Mouse (Mus musculus) CD4-positive naive resting alpha-beta T cell, adult 76 days (primary cell): Measurements from ENCODE around the gene Gm10378. TPM values are rescaled to one million over a fixed set of nuclear protein-coding genes. Genes with fewer than 3 reads are reported as not detected.

Source experiments
- total RNA-seq: library from RNA; stranded (reverse); gene quantifications from one replicate; pipeline ENCODE4 v1.2.4, GENCODE M21; 2023

Gene Gm10378
- total RNA-seq = not detected

GRCm38 (mm10) chr14:42655638-42656037 lies at the start of gene Gm10378:
Gene Gm10378, plus strand, starts transcription at chr14:42655938.

GRCm38 (mm10) chr14:42641817-42642216 lies 13.9 kb upstream of the Gm10378 start, which contains the start of gene Gm3633:
Gene Gm3633, minus strand, starts transcription at chr14:42641917.

Other genes starting within 250 kb of the Gm10378 start
- gene Gm8005, start 216.3 kb upstream of the Gm10378 start, total RNA-seq = not detected
- gene Gm8011, start 192.1 kb upstream of the Gm10378 start, total RNA-seq = not detected
- not detected for gene Gm8020, start 153.6 kb upstream of the Gm10378 start, total RNA-seq
- gene Gm8024, start 131.7 kb upstream of the Gm10378 start, total RNA-seq = not detected
- gene Gm17124, start 56.1 kb upstream of the Gm10378 start, total RNA-seq = not detected
- not detected for gene Gm3633, start 14.0 kb upstream of the Gm10378 start, total RNA-seq
- gene Gm3015, start 112.9 kb downstream of the Gm10378 start, total RNA-seq = not detected
- not detected for gene Gm10377, start 142.0 kb downstream of the Gm10378 start, total RNA-seq
- not detected for gene Gm21977, start 197.5 kb downstream of the Gm10378 start, total RNA-seq